ENCODE assay signal across 25 mouse cellular contexts in the genomic region with DNA sequence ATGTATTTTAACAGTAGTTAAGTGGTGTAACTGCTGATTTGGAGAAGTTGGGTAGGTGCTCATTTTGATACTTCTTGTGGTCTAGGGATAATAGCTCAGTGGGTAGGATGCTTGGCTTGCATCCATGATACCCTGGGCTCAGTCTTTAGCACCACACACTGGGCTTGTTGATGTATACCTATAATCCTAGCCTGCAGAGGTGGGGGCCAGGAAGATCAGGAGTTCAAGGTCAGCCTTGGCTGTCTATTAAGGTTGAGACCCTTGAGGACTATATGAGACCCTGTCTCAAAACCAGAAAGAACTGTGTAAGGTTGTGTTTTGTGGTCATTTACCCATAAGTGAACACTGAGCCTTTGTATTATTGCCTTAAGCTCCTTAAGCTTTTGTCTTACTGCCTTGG. TPM values are rescaled to one million over a fixed set of nuclear protein-coding genes. Genes with fewer than 3 reads are reported as not detected.
A peak's percentile ranks its signal among the peaks of the same experiment; 100 is the strongest.
DNase-seq lines count a peak whose midpoint lies in the region; ATAC-seq and TF ChIP-seq lines count a peak whose summit lies in the region.
"Had no signal": no experiment of that assay in that cellular context is flagged by ENCODE, and none has a peak within 500 bp of the region (broad histone marks: within the 10 kb centered on the region; RNA-seq: fewer than 3 reads in every experiment).

No protein-coding gene starts in this region.

- TF ChIP-seq CTCF in left cerebral cortex, adult 2 months (IDR thresholded peaks at IDR 0.05) = no peak
- no peak for TF ChIP-seq CTCF in cortical plate, adult 2 months (IDR thresholded peaks at IDR 0.05; ENCODE audit: extremely low read depth, insufficient read depth, low read length)

- no peaks in the 10 kb centered on the region for H3K9me3 ChIP-seq in heart, embryonic 12.5 days (replicated peaks)
- H3K9me3 ChIP-seq: embryonic facial prominence, embryonic 10.5 days; embryonic facial prominence, embryonic 12.5 days; forebrain, embryonic 13.5 days; forebrain, embryonic 15.5 days; G1E had no signal

- intact Hi-C loops in left cerebral cortex, adult 2 months (cut with DNase I) = loop anchor here (5.0 kb wide), 1 partner anchor 47 kb away; a partner anchor contains a TSS
- intact Hi-C loops in left cerebral cortex, postnatal 25 days (cut with DNase I) = no loop called here

- H3K9ac ChIP-seq in heart, embryonic 12.5 days = no peak overlapping the region
- H3K9ac ChIP-seq: embryonic facial prominence, embryonic 12.5 days; forebrain, embryonic 13.5 days; forebrain, embryonic 15.5 days; forebrain, postnatal 0 days had no signal

- no peaks in the 10 kb centered on the region for H3K4me1 ChIP-seq in heart, embryonic 12.5 days (replicated peaks)
- H3K4me1 ChIP-seq in cortical plate, adult 2 months (ENCODE audit: control insufficient read depth, insufficient read depth, low read length) = peaks cover 11% of the 10 kb centered on the region
- H3K4me1 ChIP-seq: embryonic facial prominence, embryonic 10.5 days; embryonic facial prominence, embryonic 12.5 days; forebrain, embryonic 13.5 days; forebrain, embryonic 15.5 days had no signal

- no peak for ATAC-seq in heart, embryonic 12.5 days (ENCODE audit: insufficient number of reproducible peaks, low FRiP score)
- ATAC-seq: activated CD4-positive, CD25-positive, alpha-beta regulatory T cell, adult 4 months; CD4-positive, CD25-positive, alpha-beta regulatory T cell, adult 4 months; forebrain, embryonic 13.5 days; forebrain, embryonic 15.5 days; forebrain, postnatal 0 days; Patski had no signal

- H3K4me3 ChIP-seq in heart, embryonic 12.5 days = no peak overlapping the region
- H3K4me3 ChIP-seq in left cerebral cortex, adult 2 months = no peak overlapping the region
- no peak overlapping the region for H3K4me3 ChIP-seq in cortical plate, adult 2 months (ENCODE audit: insufficient read depth, low read length)
- H3K4me3 ChIP-seq: embryonic facial prominence, embryonic 10.5 days; embryonic facial prominence, embryonic 12.5 days; forebrain, embryonic 13.5 days; forebrain, embryonic 15.5 days had no signal

- H3K27me3 ChIP-seq in heart, embryonic 12.5 days (replicated peaks) = no peaks in the 10 kb centered on the region
- H3K27me3 ChIP-seq: CH12.LX; embryonic facial prominence, embryonic 12.5 days; forebrain, embryonic 13.5 days; forebrain, embryonic 15.5 days; Patski had no signal

- no peaks in the 10 kb centered on the region for H3K36me3 ChIP-seq in heart, embryonic 12.5 days
- H3K36me3 ChIP-seq: embryonic facial prominence, embryonic 10.5 days; embryonic facial prominence, embryonic 12.5 days; forebrain, embryonic 15.5 days had no signal

- H3K4me2 ChIP-seq in heart, embryonic 12.5 days = no peak overlapping the region
- H3K4me2 ChIP-seq: embryonic facial prominence, embryonic 12.5 days; forebrain, embryonic 13.5 days; forebrain, embryonic 15.5 days had no signal

- no peak for TF ChIP-seq POLR2A in cortical plate, adult 2 months (IDR thresholded peaks at IDR 0.05; ENCODE audit: extremely low read depth, insufficient read depth, low read length)

- no peak overlapping the region for H3K27ac ChIP-seq in heart, embryonic 12.5 days (ENCODE audit: poor library complexity, severe bottlenecking)
- peak overlapping the region; percentile 91; the same call in 1 of the 2 replicates for H3K27ac ChIP-seq in left cerebral cortex, adult 2 months
- peak overlapping the region; percentile 15; the same call in 1 of the 2 replicates for H3K27ac ChIP-seq in cortical plate, adult 2 months (ENCODE audit: insufficient read depth, low read length)
- H3K27ac ChIP-seq: embryonic facial prominence, embryonic 10.5 days; embryonic facial prominence, embryonic 12.5 days; forebrain, embryonic 13.5 days; forebrain, embryonic 15.5 days had no signal

- peak; percentile 69 for DNase-seq in heart, adult 11 months
- no peak for DNase-seq in left cerebral cortex, adult 2 months (ENCODE audit: extremely low spot score in 1 of 2, low spot score in 2 of 2)
- no peak for DNase-seq in left cerebral cortex, postnatal 25 days (ENCODE audit: low spot score in 2 of 2)
- DNase-seq: adrenal gland, adult 8-10 months; adrenal gland, postnatal 14 days; adrenal gland, postnatal 36 days; B cell, adult 2 months; cerebellum, adult 11 months; cerebellum, adult 18-20 months; cerebellum, adult 8-10 months; cerebellum, adult 9-11 months; cerebellum, postnatal 14 days; cerebellum, postnatal 36 days; forebrain, postnatal 0 days had no signal

RNA-seq across cellular contexts. Expression of a gene that starts 49.1 kb away (rescaled TPM):
- polyA plus RNA-seq in heart, embryonic 12.5 days (2016; fragmentation: Nextera tagmentation; extraction: Ambion mirVana) = 6.1 and 6.5 TPM in 2 replicates
- 10 to 100 TPM; 90.1 to 90.6 TPM for total RNA-seq in left cerebral cortex, adult 2 months (2021)
- 10 to 100 TPM; 95.6 to 97.1 TPM for total RNA-seq in left cerebral cortex, postnatal 25 days (2021)
- 57.0 and 58.2 TPM in 2 replicates for polyA plus RNA-seq in cortical plate, adult 2 months (2012; rRNA removed)

RNA-seq across cellular contexts. Expression of a gene that starts 54.5 kb away (rescaled TPM):
- polyA plus RNA-seq in heart, embryonic 12.5 days (2016; fragmentation: Nextera tagmentation; extraction: Ambion mirVana) = 27.1 and 35.1 TPM in 2 replicates
- total RNA-seq in left cerebral cortex, adult 2 months (2021) = 10 to 100 TPM; 32.7 to 37.5 TPM
- total RNA-seq in left cerebral cortex, postnatal 25 days (2021) = 10 to 100 TPM; 30.4 to 35.0 TPM
- polyA plus RNA-seq in cortical plate, adult 2 months (2012; rRNA removed) = 13.1 and 14.0 TPM in 2 replicates
